Mouse (Mus musculus): ENCODE data around the gene Fshb. TPM values are rescaled to one million over a fixed set of nuclear protein-coding genes. Genes with fewer than 3 reads are reported as not detected.

Fshb gene
- polyA plus RNA-seq, 1 experiment from 2014 or later: not detected

- ATAC-seq (ENCODE audit: insufficient read depth, low FRiP score, low TSS enrichment) (no peak), DNase-seq (ENCODE audit: low spot score) (no peak)
- Histone ChIP-seq H3K4me2 (ENCODE audit: low read depth) (no peak overlapping the region), H3K27ac (ENCODE audit: low read depth, low read length) (no peak overlapping the region), H3K9ac (ENCODE audit: low read length) (no peak overlapping the region), H3K4me1 (ENCODE audit: control insufficient read depth, insufficient read depth, low read length) (no peaks in the 10 kb centered on the region), H3K36me3 (ENCODE audit: control insufficient read depth, insufficient read depth, low read length) (no peaks in the 10 kb centered on the region), H3K27me3 (ENCODE audit: control insufficient read depth, insufficient read depth, low read length) (no peaks in the 10 kb centered on the region), H3K4me3 (ENCODE audit: low read depth, low read length) (no peak overlapping the region), H3K9me3 (ENCODE audit: control insufficient read depth, low read length) (no peaks in the 10 kb centered on the region)
- 49% methylated on average over 2 of the region's 2 CpGs for WGBS
Observed at GRCm38 (mm10) chr2:107019331-107019730, 40.1 kb downstream of the Fshb start.

DNA sequence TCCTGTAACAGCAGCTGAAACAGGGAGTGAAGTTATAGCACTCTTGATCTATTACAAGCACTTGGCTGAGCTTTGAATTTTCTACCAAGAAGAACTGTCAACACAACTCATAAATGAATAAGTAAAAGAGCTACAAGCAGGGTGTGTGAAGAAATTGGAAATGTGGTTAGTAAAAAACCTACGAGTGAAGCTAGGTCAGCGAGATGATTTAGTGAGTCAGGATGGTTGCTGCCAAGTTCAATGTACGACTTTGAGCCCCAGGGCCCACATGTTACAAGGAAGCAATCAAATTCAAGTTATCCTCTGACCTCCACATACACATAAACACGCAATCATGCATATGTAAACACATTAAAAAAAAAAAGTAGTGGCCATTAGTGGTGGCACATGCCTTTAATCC, 46.3 kb downstream of the Fshb start:
- Histone ChIP-seq H3K27me3 (ENCODE audit: control insufficient read depth, insufficient read depth, low read length) (no peaks in the 10 kb centered on the region), H3K4me3 (ENCODE audit: low read depth, low read length) (no peak overlapping the region), H3K36me3 (ENCODE audit: control insufficient read depth, insufficient read depth, low read length) (no peaks in the 10 kb centered on the region), H3K4me2 (ENCODE audit: low read depth) (no peak overlapping the region), H3K9ac (ENCODE audit: low read length) (no peak overlapping the region), H3K27ac (ENCODE audit: low read depth, low read length) (no peak overlapping the region), H3K4me1 (ENCODE audit: control insufficient read depth, insufficient read depth, low read length) (no peaks in the 10 kb centered on the region), H3K9me3 (ENCODE audit: control insufficient read depth, low read length) (no peaks in the 10 kb centered on the region)
- 82% methylated on average over 4 of the region's 4 CpGs for WGBS
- DNase-seq (ENCODE audit: low spot score) (no peak), ATAC-seq (ENCODE audit: insufficient read depth, low FRiP score, low TSS enrichment) (no peak)

DNA sequence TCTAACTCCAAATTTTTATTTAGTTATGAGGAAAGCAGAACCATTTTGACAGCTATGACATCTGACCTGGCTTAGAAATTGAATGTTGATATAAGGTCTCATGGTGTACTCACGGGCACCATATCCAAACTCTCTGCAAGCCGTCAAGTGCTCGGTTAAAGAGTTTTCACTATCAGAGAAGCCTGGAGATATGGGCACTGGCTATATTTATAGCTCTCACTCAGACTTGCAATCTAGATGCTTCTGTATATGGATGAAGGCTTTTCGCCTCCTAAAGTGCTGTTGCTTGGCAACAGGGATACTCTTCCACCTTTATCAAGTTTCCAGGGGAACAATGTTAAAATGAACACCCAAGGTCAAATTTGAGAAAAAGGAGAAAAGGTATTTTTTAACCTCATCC, 47.1 kb downstream of the Fshb start:
- Histone ChIP-seq H3K27ac (ENCODE audit: low read depth, low read length) (no peak overlapping the region), H3K36me3 (ENCODE audit: control insufficient read depth, insufficient read depth, low read length) (no peaks in the 10 kb centered on the region), H3K27me3 (ENCODE audit: control insufficient read depth, insufficient read depth, low read length) (no peaks in the 10 kb centered on the region), H3K9me3 (ENCODE audit: control insufficient read depth, low read length) (no peaks in the 10 kb centered on the region), H3K9ac (ENCODE audit: low read length) (no peak overlapping the region), H3K4me2 (ENCODE audit: low read depth) (no peak overlapping the region), H3K4me3 (ENCODE audit: low read depth, low read length) (no peak overlapping the region), H3K4me1 (ENCODE audit: control insufficient read depth, insufficient read depth, low read length) (no peaks in the 10 kb centered on the region)
- DNase-seq (ENCODE audit: low spot score): no peak
- WGBS: 90% methylated on average over 4 of the region's 4 CpGs
- no peak for ATAC-seq (ENCODE audit: insufficient read depth, low FRiP score, low TSS enrichment)

GRCm38 (mm10) chr2:107010160-107010559, 49.3 kb downstream of the Fshb start:
- 84% methylated on average over 6 of the region's 6 CpGs for WGBS
- H3K27me3 ChIP-seq (ENCODE audit: control insufficient read depth, insufficient read depth, low read length): no peaks in the 10 kb centered on the region
- H3K36me3 ChIP-seq (ENCODE audit: control insufficient read depth, insufficient read depth, low read length): no peaks in the 10 kb centered on the region
- H3K9ac ChIP-seq (ENCODE audit: low read length): no peak overlapping the region
- no peak overlapping the region for H3K4me3 ChIP-seq (ENCODE audit: low read depth, low read length)
- H3K4me1 ChIP-seq (ENCODE audit: control insufficient read depth, insufficient read depth, low read length): no peaks in the 10 kb centered on the region
- H3K27ac ChIP-seq (ENCODE audit: low read depth, low read length): no peak overlapping the region
- no peaks in the 10 kb centered on the region for H3K9me3 ChIP-seq (ENCODE audit: control insufficient read depth, low read length)
- ATAC-seq (ENCODE audit: insufficient read depth, low FRiP score, low TSS enrichment) (no peak), DNase-seq (ENCODE audit: low spot score) (no peak)
- H3K4me2 ChIP-seq (ENCODE audit: low read depth): no peak overlapping the region

GRCm38 (mm10) chr2:107006378-107006777, 53.1 kb downstream of the Fshb start:
- no peaks in the 10 kb centered on the region for H3K9me3 ChIP-seq (ENCODE audit: control insufficient read depth, low read length)
- ATAC-seq (ENCODE audit: insufficient read depth, low FRiP score, low TSS enrichment) (no peak), DNase-seq (ENCODE audit: low spot score) (no peak)
- H3K4me3 ChIP-seq (ENCODE audit: low read depth, low read length): no peak overlapping the region
- H3K4me2 ChIP-seq (ENCODE audit: low read depth): no peak overlapping the region
- no peaks in the 10 kb centered on the region for H3K36me3 ChIP-seq (ENCODE audit: control insufficient read depth, insufficient read depth, low read length)
- no peak overlapping the region for H3K27ac ChIP-seq (ENCODE audit: low read depth, low read length)
- 88% methylated on average over 3 of the region's 3 CpGs for WGBS
- H3K9ac ChIP-seq (ENCODE audit: low read length): no peak overlapping the region
- no peaks in the 10 kb centered on the region for H3K4me1 ChIP-seq (ENCODE audit: control insufficient read depth, insufficient read depth, low read length)
- no peaks in the 10 kb centered on the region for H3K27me3 ChIP-seq (ENCODE audit: control insufficient read depth, insufficient read depth, low read length)

Other genes with a start within 250 kb of the Fshb start
- gene Arl14ep, start 85.2 kb downstream of the Fshb start, polyA plus RNA-seq (2014; fragmentation: Nextera tagmentation; extraction: Ambion mirVana): 53.8 and 59.3 TPM in 2 replicates
- 0.07 and 0.28 TPM in 2 replicates for gene Kcna4, start 231.0 kb upstream of the Fshb start, polyA plus RNA-seq (2014; fragmentation: Nextera tagmentation; extraction: Ambion mirVana)

Measured in neural tube, embryonic 11.5 days (tissue).